Mouse (Mus musculus) heart, postnatal 0 days (tissue): Measurements from ENCODE around the gene Tfpi.

Source experiments
- CTCF ChIP-seq: IDR thresholded peaks from 2 replicates; pipeline ENCODE4 v1.5.1; 2016; ENCODE audit warnings: antibody characterized with exemption, control low read depth, low read depth
- EP300 ChIP-seq: IDR thresholded peaks from 2 replicates; pipeline ENCODE4 v1.6.1; 2016; ENCODE audit warnings: antibody characterized with exemption, low read depth

DNA sequence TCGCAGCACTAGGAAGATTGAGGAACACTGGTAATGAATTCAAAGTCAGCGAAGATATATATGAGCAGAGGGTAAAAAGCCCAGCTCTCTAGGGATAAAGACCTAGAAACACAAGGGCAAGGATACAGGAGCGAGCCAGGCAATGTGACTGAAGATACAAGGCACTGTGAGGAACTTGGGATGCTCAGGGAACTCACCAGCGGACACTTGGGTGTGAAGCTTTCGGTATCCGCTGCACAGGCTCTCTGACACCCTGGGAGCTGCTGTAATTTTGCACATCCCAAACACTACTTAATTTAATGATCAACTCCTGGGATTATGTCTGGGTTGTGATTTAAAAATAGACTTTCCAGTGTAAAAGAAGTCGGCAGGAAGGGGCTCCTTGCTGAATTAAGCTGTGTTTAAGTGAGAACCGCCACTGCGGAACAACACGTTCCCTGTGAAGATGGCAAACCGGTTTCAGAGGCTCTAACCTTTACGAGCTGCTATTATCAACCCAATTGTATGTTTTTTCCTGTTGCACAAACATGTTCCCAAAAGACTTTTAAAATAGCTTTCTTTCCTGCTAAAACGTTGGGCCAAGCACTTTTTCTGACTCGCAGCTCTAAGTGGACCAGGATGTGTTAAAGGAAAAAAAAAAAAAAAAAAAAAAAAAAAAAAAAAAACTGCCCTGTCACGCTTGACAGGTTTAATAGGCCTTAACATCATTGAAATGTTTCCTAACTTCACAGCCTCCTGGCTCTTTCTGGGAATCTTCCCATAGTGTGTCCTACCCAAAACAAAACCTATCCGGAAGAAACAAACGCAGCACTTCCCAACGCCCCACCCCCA lies 89.8 kb downstream of the Tfpi start:
- TF ChIP-seq CTCF: no peak
- no peak for TF ChIP-seq EP300
